25 mouse cellular contexts compared by ENCODE assay signal in the genomic region with DNA sequence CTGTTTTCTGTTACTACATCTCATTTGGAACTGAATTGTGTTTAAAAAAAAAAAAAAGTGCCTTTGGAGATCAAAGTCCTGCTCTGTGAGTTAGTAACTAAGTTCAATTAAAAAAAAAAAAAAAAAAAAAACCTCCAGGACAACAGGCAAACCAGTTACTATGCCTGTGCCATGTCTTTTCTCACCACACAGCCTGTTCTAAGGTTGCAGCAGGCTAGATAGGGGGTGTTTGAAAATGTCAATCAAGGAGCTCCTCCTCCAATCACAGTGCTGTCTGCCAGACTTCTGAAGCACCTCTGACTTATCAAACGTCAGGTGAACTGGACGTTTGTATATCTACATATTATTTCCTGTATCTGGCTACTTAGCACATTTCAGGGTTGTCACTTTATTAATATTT.
DNase-seq lines count a peak whose midpoint lies in the region; ATAC-seq and TF ChIP-seq lines count a peak whose summit lies in the region.
"Had no signal": no experiment of that assay in that cellular context is flagged by ENCODE, and none has a peak within 500 bp of the region (broad histone marks: within the 10 kb centered on the region; RNA-seq: fewer than 3 reads in every experiment).

No protein-coding gene starts in this region.

- no peaks in the 10 kb centered on the region for H3K9me3 ChIP-seq in liver, postnatal 0 days (ENCODE audit: low read length)
- H3K9me3 ChIP-seq: embryonic facial prominence, embryonic 10.5 days; embryonic facial prominence, embryonic 13.5 days; forebrain, embryonic 12.5 days; forebrain, embryonic 15.5 days; heart, embryonic 10.5 days; heart, embryonic 13.5 days; hindbrain, embryonic 12.5 days; hindbrain, embryonic 15.5 days had no signal

- no peak for TF ChIP-seq EP300 in liver, postnatal 0 days (IDR thresholded peaks at IDR 0.05; ENCODE audit: low read depth)

- peaks cover 17% of the 10 kb centered on the region for H3K4me1 ChIP-seq in kidney, adult 2 months (ENCODE audit: control insufficient read depth, insufficient read depth, low read length)
- no peaks in the 10 kb centered on the region for H3K4me1 ChIP-seq in liver, adult 2 months (ENCODE audit: control insufficient read depth, insufficient read depth, low read length)
- H3K4me1 ChIP-seq in liver, postnatal 0 days (ENCODE audit: insufficient read depth): no peaks in the 10 kb centered on the region
- H3K4me1 ChIP-seq: embryonic facial prominence, embryonic 10.5 days; forebrain, embryonic 12.5 days; heart, embryonic 10.5 days; heart, embryonic 13.5 days; hindbrain, embryonic 12.5 days; hindbrain, embryonic 15.5 days had no signal

- peak overlapping the region; percentile 24; the same call in 1 of the 2 replicates for H3K27ac ChIP-seq in kidney, adult 2 months (ENCODE audit: insufficient read depth, low read depth, low read length)
- no peak overlapping the region for H3K27ac ChIP-seq in liver, adult 2 months (replicated peaks; ENCODE audit: insufficient read depth, low read depth, low read length)
- H3K27ac ChIP-seq in liver, postnatal 0 days (ENCODE audit: low read depth): no peak overlapping the region
- H3K27ac ChIP-seq: embryonic facial prominence, embryonic 10.5 days; embryonic facial prominence, embryonic 13.5 days; forebrain, embryonic 12.5 days; forebrain, embryonic 15.5 days; heart, adult 2 months; heart, embryonic 10.5 days; heart, embryonic 13.5 days; hindbrain, embryonic 12.5 days; hindbrain, embryonic 15.5 days had no signal

- H3K9ac ChIP-seq in liver, adult 2 months (ENCODE audit: low read depth, low read length): no peak overlapping the region
- H3K9ac ChIP-seq in liver, postnatal 0 days (replicated peaks): no peak overlapping the region
- H3K9ac ChIP-seq: embryonic facial prominence, embryonic 13.5 days; forebrain, embryonic 12.5 days; forebrain, embryonic 15.5 days; heart, embryonic 13.5 days; hindbrain, embryonic 12.5 days; hindbrain, embryonic 15.5 days had no signal

- TF ChIP-seq CTCF in kidney, adult 2 months (conservative IDR thresholded peaks at IDR 0.05; ENCODE audit: insufficient read depth, insufficient read length, low read depth, low read length): no peak
- no peak for TF ChIP-seq CTCF in liver, adult 2 months (IDR thresholded peaks at IDR 0.05; ENCODE audit: low read depth, low read length)
- no peak for TF ChIP-seq CTCF in liver, postnatal 0 days (IDR thresholded peaks at IDR 0.05; ENCODE audit: low read depth)

- H3K4me3 ChIP-seq in kidney, adult 2 months (ENCODE audit: insufficient read depth, low read depth, low read length): no peak overlapping the region
- no peak overlapping the region for H3K4me3 ChIP-seq in liver, adult 2 months (ENCODE audit: insufficient read depth, low read depth, low read length)
- no peak overlapping the region for H3K4me3 ChIP-seq in liver, postnatal 0 days (ENCODE audit: low read depth, low read length)
- H3K4me3 ChIP-seq: embryonic facial prominence, embryonic 10.5 days; embryonic facial prominence, embryonic 13.5 days; erythroblast, embryonic 14.5 days; forebrain, embryonic 12.5 days; forebrain, embryonic 15.5 days; heart, adult 2 months; heart, embryonic 10.5 days; heart, embryonic 13.5 days; hindbrain, embryonic 12.5 days; hindbrain, embryonic 15.5 days had no signal

- 20% methylated on average over 2 of the region's 2 CpGs for WGBS in kidney, adult 2 months
- 28% methylated on average over 2 of the region's 2 CpGs for WGBS in liver, adult 2 months
- 43% methylated on average over 2 of the region's 2 CpGs for WGBS in liver, postnatal 0 days (ENCODE audit: insufficient replicate concordance)

- peak; percentile 1 for DNase-seq in heart, adult 11 months
- no peak for DNase-seq in heart, postnatal 14 days
- peak; percentile 70 for DNase-seq in kidney, adult 2 months
- no peak for DNase-seq in kidney, postnatal 4 days
- peak; percentile 12 for DNase-seq in liver, adult 2 months (ENCODE audit: extremely low read depth, low read depth, low spot score)
- no peak for DNase-seq in liver, postnatal 0 days
- DNase-seq: adrenal gland, adult 8-10 months; adrenal gland, postnatal 25 days; cerebellum, adult 11-12 months; cerebellum, adult 8-10 months; cerebellum, postnatal 10 days; cerebellum, postnatal 36 days; embryo, embryonic 11 days; gastrocnemius, postnatal 25 days; heart, adult 2 months had no signal

- intact Hi-C loops in heart, postnatal 14 days (cut with DNase I): no loop called here

- H3K4me2 ChIP-seq in liver, postnatal 0 days (ENCODE audit: low read depth, low read length): no peak overlapping the region
- H3K4me2 ChIP-seq: embryonic facial prominence, embryonic 13.5 days; forebrain, embryonic 12.5 days; forebrain, embryonic 15.5 days; heart, embryonic 13.5 days; hindbrain, embryonic 12.5 days; hindbrain, embryonic 15.5 days had no signal

- no peak for TF ChIP-seq POLR2A in kidney, adult 2 months (IDR thresholded peaks at IDR 0.05; ENCODE audit: low read depth, low read length)
- no peak for TF ChIP-seq POLR2A in liver, adult 2 months (IDR thresholded peaks at IDR 0.05; ENCODE audit: extremely low read depth, insufficient read depth, low read length)

- H3K79me2 ChIP-seq in liver, adult 2 months (ENCODE audit: control insufficient read depth, insufficient read depth, low read length): no peaks in the 10 kb centered on the region

- no peaks in the 10 kb centered on the region for H3K27me3 ChIP-seq in kidney, adult 2 months (replicated peaks; ENCODE audit: control insufficient read depth, insufficient read depth, low read length)
- no peaks in the 10 kb centered on the region for H3K27me3 ChIP-seq in liver, adult 2 months (ENCODE audit: control insufficient read depth, insufficient read depth, low read length)
- H3K27me3 ChIP-seq in liver, postnatal 0 days (ENCODE audit: insufficient read depth, low read length): no peaks in the 10 kb centered on the region
- H3K27me3 ChIP-seq: embryonic facial prominence, embryonic 13.5 days; forebrain, embryonic 15.5 days; heart, embryonic 13.5 days; hindbrain, embryonic 12.5 days; hindbrain, embryonic 15.5 days had no signal

- ATAC-seq in liver, postnatal 0 days: no peak
- ATAC-seq: activated CD4-positive, CD25-positive, alpha-beta regulatory T cell, adult 4 months; forebrain, embryonic 15.5 days had no signal

- H3K36me3 ChIP-seq in kidney, adult 2 months (ENCODE audit: control insufficient read depth, insufficient read depth, low read length): no peaks in the 10 kb centered on the region
- H3K36me3 ChIP-seq in liver, adult 2 months (ENCODE audit: control insufficient read depth, insufficient read depth, low read length): no peaks in the 10 kb centered on the region
- no peaks in the 10 kb centered on the region for H3K36me3 ChIP-seq in liver, postnatal 0 days (replicated peaks; ENCODE audit: insufficient read depth, low read length)
- H3K36me3 ChIP-seq: embryonic facial prominence, embryonic 10.5 days; embryonic facial prominence, embryonic 13.5 days; forebrain, embryonic 12.5 days; forebrain, embryonic 15.5 days; heart, embryonic 10.5 days; heart, embryonic 13.5 days; hindbrain, embryonic 12.5 days; hindbrain, embryonic 15.5 days had no signal

Comparison
In these comparisons a context has a peak if more than half of its experiments do, and no peak if none do; other contexts are left out.
1. DNase-seq: peak in heart, adult 11 months (single experiment), kidney, adult 2 months (single experiment) and liver, adult 2 months (single experiment); none in heart, postnatal 14 days (0 of 2), kidney, postnatal 4 days (0 of 2) and liver, postnatal 0 days (single experiment).